Mouse (Mus musculus) myocyte (in vitro differentiated cells): ENCODE measurements around the gene Arid5b.

Experiments
- CEBPB ChIP-seq: IDR thresholded peaks from 2 replicates; pipeline ENCODE4 v1.6.1; 2011; ENCODE audit warnings: mild to moderate bottlenecking, moderate library complexity; ENCODE audit not compliant: poor library complexity, insufficient read depth, severe bottlenecking
- E2F4 ChIP-seq: IDR thresholded peaks from one replicate; pipeline ENCODE4 v1.6.1; 2011; ENCODE audit warnings: mild to moderate bottlenecking, control low read depth, moderate library complexity; ENCODE audit not compliant: insufficient read depth
- MAX ChIP-seq: IDR thresholded peaks from one replicate; pipeline ENCODE4 v1.6.1; 2011; ENCODE audit warnings: low read depth, mild to moderate bottlenecking, control low read depth
- MYOD1 ChIP-seq, 3 experiments: IDR thresholded peaks; one replicate each; pipeline ENCODE4 v1.6.1; 2011; ENCODE audit warnings: control low read depth in 2 of 3, low read depth in 2 of 3, mild to moderate bottlenecking in 2 of 3, moderate library complexity in 1 of 3; ENCODE audit not compliant: insufficient read length in 2 of 3, control insufficient read depth in 1 of 3
- MYOG ChIP-seq, 3 experiments: IDR thresholded peaks; one replicate each; pipeline ENCODE4 v1.6.1; 2011; ENCODE audit warnings: control low read depth in 2 of 3, low read depth in 2 of 3, mild to moderate bottlenecking in 2 of 3; ENCODE audit not compliant: insufficient read length in 2 of 3, control insufficient read depth in 1 of 3, insufficient read depth in 1 of 3
- POLR2A ChIP-seq: IDR thresholded peaks from one replicate; pipeline ENCODE4 v1.6.1; 2011; ENCODE audit warnings: low read depth, mild to moderate bottlenecking, control low read depth, moderate library complexity; ENCODE audit not compliant: insufficient read length
- POLR2AphosphoS2 ChIP-seq: IDR thresholded peaks from one replicate; pipeline ENCODE4 v1.6.1; 2011; ENCODE audit warnings: low read depth, control low read depth; ENCODE audit not compliant: insufficient read length
- REST ChIP-seq: IDR thresholded peaks from one replicate; pipeline ENCODE4 v1.6.1; 2011; ENCODE audit warnings: mild to moderate bottlenecking, control low read depth, moderate library complexity; ENCODE audit not compliant: insufficient read depth, insufficient read length
- SRF ChIP-seq: IDR thresholded peaks from one replicate; pipeline ENCODE4 v1.6.1; 2011; ENCODE audit warnings: low read depth; ENCODE audit not compliant: control insufficient read depth, insufficient read length
- TCF12 ChIP-seq: IDR thresholded peaks from one replicate; pipeline ENCODE4 v1.6.1; 2011; ENCODE audit warnings: mild to moderate bottlenecking, control low read depth; ENCODE audit not compliant: poor library complexity, insufficient read depth, severe bottlenecking
- TCF3 ChIP-seq: IDR thresholded peaks from one replicate; pipeline ENCODE4 v1.6.1; 2011; ENCODE audit warnings: low read depth, control low read depth; ENCODE audit not compliant: insufficient read length
- USF1 ChIP-seq: IDR thresholded peaks from one replicate; pipeline ENCODE4 v1.6.1; 2011; ENCODE audit warnings: low read depth, mild to moderate bottlenecking, control low read depth, moderate library complexity

DNA sequence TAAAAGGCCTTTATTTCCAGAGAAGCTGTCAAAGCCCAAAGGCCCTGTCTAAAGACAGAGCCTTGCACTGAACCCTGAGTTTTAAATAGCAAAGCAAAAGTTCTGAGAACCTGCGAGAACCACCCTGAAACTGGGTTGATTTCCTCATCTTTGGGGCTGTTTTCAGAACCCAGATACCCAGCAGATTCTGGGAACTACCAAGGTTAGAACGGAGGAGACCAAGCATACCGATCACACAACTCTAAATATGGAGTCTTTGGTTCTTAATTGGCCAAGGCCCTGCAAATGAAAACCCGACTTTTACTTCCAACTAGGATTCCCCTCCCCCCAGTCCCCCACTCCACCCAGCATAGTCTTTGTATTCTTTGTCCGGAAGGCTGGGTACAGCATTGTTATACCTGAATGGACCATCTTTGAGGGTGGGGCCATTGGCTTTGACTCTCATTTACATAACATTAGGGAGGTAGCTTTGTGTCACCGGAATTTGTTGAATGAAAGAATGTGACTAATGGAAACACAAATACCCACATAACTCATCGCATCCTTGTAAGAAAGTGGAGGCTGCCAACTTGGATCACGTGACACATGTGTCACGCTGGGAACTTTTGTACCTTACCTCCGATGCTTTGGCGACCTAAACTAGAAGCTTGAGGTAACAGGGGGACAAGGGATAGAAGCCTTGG lies 141.2 kb downstream of the Arid5b start:
- no peak for TF ChIP-seq USF1
- TF ChIP-seq MYOG (IDR thresholded peaks at IDR 0.05; ENCODE audit: control insufficient read depth in 1 of 3, insufficient read depth in 1 of 3, insufficient read length in 2 of 3, low read depth in 2 of 3) = no peak
- no peak for TF ChIP-seq POLR2A
- no peak for TF ChIP-seq MYOD1 (IDR thresholded peaks at IDR 0.05; ENCODE audit: control insufficient read depth in 1 of 3, insufficient read length in 2 of 3, low read depth in 2 of 3)
- TF ChIP-seq E2F4 = no peak
- TF ChIP-seq MAX = no peak
- TF ChIP-seq POLR2AphosphoS2 = no peak
- no peak for TF ChIP-seq TCF12
- no peak for TF ChIP-seq TCF3
- no peak for TF ChIP-seq CEBPB
- TF ChIP-seq SRF = no peak
- no peak for TF ChIP-seq REST
